34 mouse cellular contexts compared by ENCODE assay signal in genomic region chr10:94347296-94347695, GRCm38 (mm10). TPM values are rescaled to one million over a fixed set of nuclear protein-coding genes. Genes with fewer than 3 reads are reported as not detected.
DNase-seq lines count a peak whose midpoint lies in the region; ATAC-seq and TF ChIP-seq lines count a peak whose summit lies in the region.
"Had no signal": no experiment of that assay in that cellular context is flagged by ENCODE, and none has a peak within 500 bp of the region (broad histone marks: within the 10 kb centered on the region; RNA-seq: fewer than 3 reads in every experiment).

No protein-coding gene starts in this region.

- 63% methylated on average over 10 of the region's 10 CpGs for WGBS in hindbrain, postnatal 0 days
- WGBS in hindbrain, embryonic 10.5 days = 77% methylated on average over 10 of the region's 10 CpGs

- H3K4me2 ChIP-seq in hindbrain, postnatal 0 days (ENCODE audit: low read depth, low read length) = no peak overlapping the region
- H3K4me2 ChIP-seq: embryonic facial prominence, embryonic 12.5 days; embryonic facial prominence, embryonic 15.5 days; heart, embryonic 12.5 days; heart, embryonic 15.5 days; hindbrain, embryonic 14.5 days had no signal

- peak; percentile 65 to 69 for DNase-seq in cerebellum, postnatal 10 days
- no peak for DNase-seq in cerebellum, adult 11-12 months
- peak; percentile 12 to 20 for DNase-seq in cerebellum, postnatal 36 days
- DNase-seq in cerebellum, adult 18-20 months = no peak
- DNase-seq in hindbrain, postnatal 0 days (ENCODE audit: low spot score) = no peak
- DNase-seq in hindbrain, embryonic 10.5 days (ENCODE audit: low spot score) = no peak
- DNase-seq: adrenal gland, postnatal 10 days; adrenal gland, postnatal 36 days; B cell, adult 2 months; cerebellum, adult 11 months; forebrain, postnatal 0 days; gastrocnemius, adult 2 months; gastrocnemius, postnatal 14 days; heart, adult 18-20 months; heart, postnatal 10 days; heart, postnatal 36 days; kidney, adult 18-20 months; kidney, adult 9 months had no signal

- H3K27ac ChIP-seq in hindbrain, postnatal 0 days = no peak overlapping the region
- no peak overlapping the region for H3K27ac ChIP-seq in hindbrain, embryonic 10.5 days
- H3K27ac ChIP-seq: embryonic facial prominence, embryonic 12.5 days; embryonic facial prominence, embryonic 15.5 days; gastrocnemius, adult 2 months; heart, embryonic 15.5 days; hindbrain, embryonic 14.5 days had no signal

- H3K36me3 ChIP-seq in hindbrain, postnatal 0 days (ENCODE audit: insufficient read depth, low read length) = no peaks in the 10 kb centered on the region
- no peaks in the 10 kb centered on the region for H3K36me3 ChIP-seq in hindbrain, embryonic 10.5 days
- H3K36me3 ChIP-seq: embryonic facial prominence, embryonic 12.5 days; embryonic facial prominence, embryonic 15.5 days; G1E; heart, embryonic 12.5 days; heart, embryonic 15.5 days had no signal

- ATAC-seq in hindbrain, postnatal 0 days = 0 out of 2 replicates have a peak, but pooled peaks have one; percentile 24
- ATAC-seq: forebrain, embryonic 14.5 days; forebrain, postnatal 0 days; intestine, embryonic 16.5 days; Patski had no signal

- H3K4me3 ChIP-seq in hindbrain, postnatal 0 days (ENCODE audit: low read length) = no peak overlapping the region
- H3K4me3 ChIP-seq in hindbrain, embryonic 10.5 days = no peak overlapping the region
- H3K4me3 ChIP-seq: embryonic facial prominence, embryonic 12.5 days; embryonic facial prominence, embryonic 15.5 days; gastrocnemius, adult 2 months; heart, embryonic 12.5 days; heart, embryonic 15.5 days had no signal

- H3K9ac ChIP-seq in hindbrain, postnatal 0 days (replicated peaks; ENCODE audit: low read length) = no peak overlapping the region
- H3K9ac ChIP-seq: embryonic facial prominence, embryonic 12.5 days; embryonic facial prominence, embryonic 15.5 days; forebrain, postnatal 0 days; heart, embryonic 12.5 days; heart, embryonic 15.5 days; hindbrain, embryonic 14.5 days had no signal

- no peaks in the 10 kb centered on the region for H3K9me3 ChIP-seq in hindbrain, postnatal 0 days (ENCODE audit: low read length)
- H3K9me3 ChIP-seq in hindbrain, embryonic 10.5 days = no peaks in the 10 kb centered on the region
- H3K9me3 ChIP-seq: embryonic facial prominence, embryonic 12.5 days; embryonic facial prominence, embryonic 15.5 days; G1E; heart, embryonic 12.5 days; heart, embryonic 15.5 days had no signal

- no peak for TF ChIP-seq CTCF in hindbrain, postnatal 0 days (IDR thresholded peaks at IDR 0.05; ENCODE audit: low read depth)

- H3K4me1 ChIP-seq in hindbrain, postnatal 0 days (ENCODE audit: insufficient read depth, low read length) = peaks cover 7% of the 10 kb centered on the region; the same call in 1 of the 2 replicates
- peaks cover 16% of the 10 kb centered on the region for H3K4me1 ChIP-seq in hindbrain, embryonic 10.5 days (replicated peaks)
- H3K4me1 ChIP-seq: embryonic facial prominence, embryonic 12.5 days; embryonic facial prominence, embryonic 15.5 days had no signal

- H3K27me3 ChIP-seq in hindbrain, postnatal 0 days (ENCODE audit: insufficient read depth, low read length) = no peaks in the 10 kb centered on the region
- H3K27me3 ChIP-seq in hindbrain, embryonic 10.5 days (ENCODE audit: insufficient read depth, poor library complexity, severe bottlenecking) = no peaks in the 10 kb centered on the region
- H3K27me3 ChIP-seq: CH12.LX; embryonic facial prominence, embryonic 12.5 days; embryonic facial prominence, embryonic 15.5 days; heart, embryonic 12.5 days; heart, embryonic 15.5 days; Patski had no signal

RNA-seq across cellular contexts. Expression of gene Tmcc3, which starts 35.5 kb away (rescaled TPM):
- total RNA-seq in hindbrain, postnatal 0 days (2014; rRNA removed) = 9.7 and 10.5 TPM in 2 replicates
- polyA plus RNA-seq in hindbrain, postnatal 0 days (2015; fragmentation: Nextera tagmentation; extraction: Ambion mirVana) = 15.3 and 17.2 TPM in 2 replicates
- 3.2 and 3.4 TPM in 2 replicates for polyA plus RNA-seq in hindbrain, embryonic 10.5 days (2016; fragmentation: Nextera tagmentation; extraction: Ambion mirVana)

RNA-seq across cellular contexts. Expression of gene Gm4792, which starts 48.8 kb away (rescaled TPM):
- 1.2 and 1.3 TPM in 2 replicates for total RNA-seq in hindbrain, postnatal 0 days (2014; rRNA removed)
- 1.0 and 1.3 TPM in 2 replicates for polyA plus RNA-seq in hindbrain, postnatal 0 days (2015; fragmentation: Nextera tagmentation; extraction: Ambion mirVana)
- 0.42 TPM in 1 of 2 replicates, not detected in the other for polyA plus RNA-seq in hindbrain, embryonic 10.5 days (2016; fragmentation: Nextera tagmentation; extraction: Ambion mirVana)
- total RNA-seq: adrenal gland, adult 18-20 months; adrenal gland, postnatal 10 days; adrenal gland, postnatal 36 days; CH12.LX; common myeloid progenitor, adult 5-6 weeks; forebrain, postnatal 0 days; G1E; gastrocnemius, adult 2 months; gastrocnemius, postnatal 14 days; gastrocnemius, postnatal 4 days; heart, adult 18-20 months; heart, postnatal 10 days; heart, postnatal 36 days had no signal
- polyA plus RNA-seq: embryonic facial prominence, embryonic 12.5 days; embryonic facial prominence, embryonic 15.5 days; forebrain, embryonic 11.5 days; frontal cortex, adult 2 months; G1E; heart, embryonic 12.5 days; heart, embryonic 15.5 days; intestine, embryonic 16.5 days; kidney, embryonic 16.5 days; Patski had no signal

Comparison
In these comparisons a context has a peak if more than half of its experiments do, and no peak if none do; other contexts are left out.
1. DNase-seq: peak in cerebellum, postnatal 10 days (2 of 2) and cerebellum, postnatal 36 days (2 of 2); none in cerebellum, adult 11-12 months (single experiment), cerebellum, adult 18-20 months (0 of 2), hindbrain, postnatal 0 days (single experiment) and hindbrain, embryonic 10.5 days (single experiment).